Mouse (Mus musculus) testis, postnatal 14 days (tissue): ENCODE results near the gene Rsph9.

Source experiments
- DNase-seq: peaks from one replicate; pipeline ENCODE4 v3.0.0; 2021; ENCODE audit warnings: low spot score

Rsph9 gene

DNA sequence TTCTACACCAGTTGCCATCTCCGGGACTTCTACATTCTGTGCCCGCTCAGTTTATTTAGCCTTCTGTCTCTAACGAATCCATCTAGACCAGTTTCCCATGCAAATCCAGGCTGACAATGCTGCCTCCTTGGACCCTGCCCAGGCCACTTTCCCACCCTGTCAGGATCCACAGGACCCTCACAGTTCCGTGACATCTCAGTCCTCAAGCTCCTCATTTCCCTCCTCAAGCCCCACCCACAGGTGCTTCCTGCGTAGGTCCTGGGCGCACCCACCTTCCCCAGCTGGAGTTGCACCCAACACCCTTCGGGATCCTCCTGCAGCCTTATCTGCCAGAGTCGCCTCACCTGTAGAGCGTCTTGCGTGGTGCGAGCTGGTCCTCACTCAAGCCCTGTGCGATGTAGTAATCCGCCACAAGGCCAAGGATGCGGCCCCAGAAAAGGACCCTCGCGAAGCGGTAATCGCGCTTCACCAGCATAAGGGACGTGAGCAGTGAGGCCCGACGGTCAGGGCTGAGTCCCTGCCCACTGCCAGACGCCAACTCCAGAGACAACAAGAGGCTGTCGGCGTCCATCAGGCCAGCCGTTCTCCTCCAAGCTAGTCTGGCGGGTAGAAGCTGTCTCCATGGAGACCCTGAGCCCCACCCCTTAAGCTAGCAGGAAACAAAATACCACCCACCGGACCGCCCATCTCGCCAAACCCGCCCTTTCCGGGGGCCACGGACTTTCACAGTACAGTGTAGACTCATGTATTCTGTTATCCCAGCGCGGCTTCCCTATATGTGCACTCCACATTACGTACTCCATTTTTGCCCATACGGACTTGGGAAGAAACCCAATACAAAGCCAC, at the start of gene Rsph9:
Gene Rsph9, minus strand, starts transcription at position 639 of the 846 bp plus-strand sequence.
- peak; percentile 69 for DNase-seq

- DNase-seq, result no peak
Observed at GRCm38 (mm10) chr17:46188829-46189228, 44.8 kb upstream of the Rsph9 start.

DNA sequence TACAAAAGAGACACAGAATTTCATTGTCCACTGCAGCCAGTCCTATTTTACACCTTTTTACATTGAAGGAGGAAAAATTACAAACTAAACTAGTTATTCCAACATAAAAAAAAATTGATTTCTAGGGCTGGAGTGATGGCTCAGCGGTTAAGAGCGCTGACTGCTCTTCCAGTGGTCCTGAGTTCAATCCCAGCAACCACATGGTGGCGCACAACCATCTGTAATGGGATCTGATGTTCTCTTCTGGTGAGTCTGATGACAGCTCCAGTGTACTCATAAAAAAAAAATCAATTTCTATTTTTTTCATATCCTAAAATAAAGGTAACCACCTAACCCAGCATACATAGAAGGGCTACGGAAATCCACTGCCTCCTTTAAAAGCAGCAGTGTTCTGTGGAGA, 38.3 kb upstream of the Rsph9 start:
- DNase-seq, result no peak

DNA sequence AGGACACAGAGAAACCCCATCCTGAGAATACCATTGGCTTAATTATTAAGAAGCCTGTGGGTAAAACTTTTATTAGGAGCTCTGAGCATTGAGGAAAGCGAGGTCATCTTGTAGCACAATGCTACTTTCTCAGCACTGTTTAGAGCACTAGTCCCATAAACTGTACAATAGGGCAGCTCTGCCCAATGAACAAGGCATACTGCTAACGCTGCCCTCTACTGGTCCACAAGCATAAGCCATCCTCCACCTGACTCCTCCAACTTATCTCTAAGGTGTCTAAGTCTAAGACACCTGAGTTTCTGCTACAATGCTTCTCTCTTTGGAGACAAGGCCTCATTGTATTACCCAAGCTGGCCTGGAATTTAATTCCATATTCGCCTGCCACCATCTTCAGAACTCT, 26.5 kb upstream of the Rsph9 start:
- no peak for DNase-seq

GRCm38 (mm10) chr17:46168768-46169167, 24.8 kb upstream of the Rsph9 start:
- no peak for DNase-seq

DNA sequence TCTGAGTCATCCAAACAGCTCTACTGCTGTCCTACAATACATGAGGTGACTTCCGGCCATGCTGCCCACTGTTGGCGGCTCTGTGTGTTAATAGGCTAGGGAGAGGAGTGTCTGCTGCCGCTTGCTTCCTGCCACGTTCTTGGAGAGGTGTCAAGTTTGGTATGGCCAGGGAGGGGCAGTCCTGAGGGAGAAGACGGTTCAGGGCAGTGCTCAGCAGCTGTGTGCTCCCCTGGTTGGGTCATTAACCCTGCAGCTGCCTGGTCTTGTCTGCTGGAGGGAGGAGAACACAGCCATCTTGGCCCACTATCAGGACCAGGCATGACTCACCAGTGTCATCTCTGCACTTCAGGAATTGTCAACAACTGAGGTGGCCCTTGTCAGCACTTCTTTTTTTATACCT, 24.3 kb upstream of the Rsph9 start:
- DNase-seq, result no peak

GRCm38 (mm10) chr17:46167014-46167413, 23.0 kb upstream of the Rsph9 start:
- no peak for DNase-seq

- DNase-seq, result no peak
Observed at GRCm38 (mm10) chr17:46166270-46166669, 22.3 kb upstream of the Rsph9 start.

- DNase-seq, result no peak
Observed at GRCm38 (mm10) chr17:46165460-46165859, 21.4 kb upstream of the Rsph9 start.

DNA sequence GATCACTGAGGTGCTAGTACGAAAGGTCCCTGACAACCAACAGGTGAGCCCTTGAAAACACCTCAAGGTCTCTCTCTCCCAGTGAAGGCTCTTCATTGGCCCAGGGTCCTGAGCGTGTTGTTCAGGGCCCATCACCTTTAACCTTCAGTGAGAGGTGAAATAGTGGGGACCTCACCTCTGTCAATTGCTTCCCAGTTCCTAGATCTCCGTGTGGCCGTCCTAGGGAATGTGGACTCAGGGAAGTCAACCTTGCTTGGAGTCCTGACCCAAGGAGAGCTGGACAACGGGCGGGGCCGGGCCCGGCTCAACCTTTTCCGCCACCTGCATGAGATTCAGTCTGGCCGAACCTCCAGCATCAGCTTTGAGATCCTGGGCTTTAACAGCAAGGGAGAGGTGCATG, 20.8 kb upstream of the Rsph9 start:
- DNase-seq, result no peak

GRCm38 (mm10) chr17:46164301-46164700, 20.3 kb upstream of the Rsph9 start:
- no peak for DNase-seq

GRCm38 (mm10) chr17:46162951-46163421, 19.0 kb upstream of the Rsph9 start:
- no peak for DNase-seq

- DNase-seq, result no peak
Observed at GRCm38 (mm10) chr17:46162551-46162950, 18.5 kb upstream of the Rsph9 start.

- no peak for DNase-seq
Observed at GRCm38 (mm10) chr17:46161710-46162109, 17.7 kb upstream of the Rsph9 start.

DNA sequence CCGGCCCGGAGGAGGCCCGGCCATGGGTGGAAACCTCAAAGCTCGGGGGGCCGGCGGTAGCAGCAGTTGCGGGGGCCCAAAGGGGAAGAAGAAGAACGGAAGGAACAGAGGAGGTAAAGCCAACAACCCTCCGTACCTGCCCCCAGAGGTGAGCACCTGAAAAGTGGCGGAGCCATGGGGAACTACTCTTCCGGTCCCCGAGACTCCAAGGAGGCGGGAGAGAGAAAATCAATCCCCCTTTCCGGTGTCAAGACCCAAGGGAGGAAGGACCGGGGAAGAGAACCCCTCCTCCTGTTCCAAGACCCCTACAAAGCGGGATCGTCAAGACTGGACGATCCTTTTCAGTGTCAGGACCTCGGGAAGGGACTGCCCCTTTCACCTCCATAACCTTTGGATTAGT, 17.2 kb upstream of the Rsph9 start:
- no peak for DNase-seq

DNA sequence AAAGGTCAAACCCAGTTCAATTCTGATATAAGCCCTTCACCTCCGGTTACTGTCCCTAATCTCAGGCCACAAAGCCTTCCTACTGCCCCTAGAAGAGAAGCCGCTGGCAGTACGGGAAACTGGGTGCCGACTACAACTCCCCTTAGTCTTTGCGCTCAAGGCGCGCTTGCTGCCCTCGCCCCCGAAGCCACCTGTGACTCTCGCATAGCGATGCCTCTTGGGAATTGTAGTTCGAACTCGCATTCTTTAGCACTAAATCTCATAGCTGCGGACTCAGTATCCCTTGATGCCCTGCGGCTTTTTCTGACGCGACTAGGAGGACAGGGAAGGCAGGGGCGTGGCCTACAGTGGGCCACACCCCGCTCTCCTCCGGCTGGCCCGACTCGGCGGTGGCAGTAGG, 16.7 kb upstream of the Rsph9 start, which contains the start of gene Gtpbp2:
Gene Gtpbp2, plus strand, starts transcription at position 347 of the 400 bp plus-strand sequence.
- peak; percentile 98 for DNase-seq

DNA sequence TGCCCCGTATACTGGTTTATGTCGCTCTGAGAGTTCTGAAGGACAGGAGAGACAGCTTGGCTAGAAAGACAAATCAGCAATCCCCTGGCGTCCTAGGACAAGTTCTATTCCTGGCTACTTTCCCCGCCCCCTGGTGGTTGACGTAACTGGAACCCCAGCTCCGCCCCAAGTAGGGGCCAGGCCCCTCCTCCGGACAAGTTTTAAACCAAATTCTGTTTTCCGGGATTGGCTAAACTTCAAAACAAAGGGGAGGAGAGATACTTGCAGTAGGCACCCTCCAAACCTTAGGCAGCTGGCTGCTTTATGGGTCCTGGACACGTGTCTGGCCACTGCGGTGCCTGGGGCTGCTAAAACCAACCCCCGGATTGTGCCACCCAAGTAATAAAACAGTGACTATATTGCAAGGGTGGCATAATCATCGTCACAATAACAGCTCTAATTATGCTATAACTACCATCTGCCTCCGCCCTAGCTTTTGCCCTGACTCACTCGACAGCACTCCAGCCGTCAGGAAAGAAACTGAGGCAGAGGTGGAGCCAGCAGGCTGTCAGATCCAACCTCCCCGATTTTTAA, 16.2 kb upstream of the Rsph9 start:
- peak; percentile 84 for DNase-seq

GRCm38 (mm10) chr17:46159236-46159635, 15.2 kb upstream of the Rsph9 start:
- no peak for DNase-seq

GRCm38 (mm10) chr17:46157131-46157530, 13.1 kb upstream of the Rsph9 start:
- no peak for DNase-seq

DNA sequence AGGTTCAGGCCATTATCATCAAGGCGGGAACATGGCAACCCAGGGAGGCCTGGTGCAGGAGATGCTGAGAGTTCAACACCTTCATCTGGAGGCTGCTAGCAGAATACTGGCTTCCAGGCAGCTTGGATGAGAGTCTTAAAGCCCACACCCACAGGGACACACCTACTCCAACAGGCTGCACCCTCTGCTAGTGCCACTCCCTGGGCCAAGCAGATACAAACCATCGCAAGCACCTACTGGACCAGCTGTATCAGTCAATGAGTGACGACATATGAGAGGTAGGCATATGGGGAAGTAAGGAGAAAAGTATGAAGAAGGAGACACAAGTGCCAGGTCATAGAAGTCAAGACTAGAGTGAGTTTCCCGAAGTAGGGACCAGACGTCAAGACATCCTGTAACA, 12.7 kb upstream of the Rsph9 start:
- DNase-seq, result no peak

DNA sequence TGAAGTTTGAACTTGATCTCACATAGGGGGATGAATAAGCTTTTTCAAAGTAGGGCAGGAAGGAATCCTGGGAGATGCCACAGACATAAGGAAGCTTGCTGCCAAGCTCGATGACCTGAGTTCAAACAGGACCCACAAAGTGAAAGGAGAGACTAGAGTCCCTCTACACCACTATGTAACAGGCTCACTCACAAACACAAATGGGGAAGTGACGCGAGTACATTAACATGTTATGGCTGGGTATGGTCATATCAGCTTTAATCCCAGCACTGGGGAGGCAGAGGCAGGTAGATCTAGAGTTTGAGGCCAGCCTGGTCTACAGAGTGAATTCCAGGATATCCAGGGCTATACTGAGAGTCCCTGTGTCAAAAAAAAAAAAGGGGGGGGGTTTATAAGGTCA, 10.3 kb upstream of the Rsph9 start:
- no peak for DNase-seq

DNA sequence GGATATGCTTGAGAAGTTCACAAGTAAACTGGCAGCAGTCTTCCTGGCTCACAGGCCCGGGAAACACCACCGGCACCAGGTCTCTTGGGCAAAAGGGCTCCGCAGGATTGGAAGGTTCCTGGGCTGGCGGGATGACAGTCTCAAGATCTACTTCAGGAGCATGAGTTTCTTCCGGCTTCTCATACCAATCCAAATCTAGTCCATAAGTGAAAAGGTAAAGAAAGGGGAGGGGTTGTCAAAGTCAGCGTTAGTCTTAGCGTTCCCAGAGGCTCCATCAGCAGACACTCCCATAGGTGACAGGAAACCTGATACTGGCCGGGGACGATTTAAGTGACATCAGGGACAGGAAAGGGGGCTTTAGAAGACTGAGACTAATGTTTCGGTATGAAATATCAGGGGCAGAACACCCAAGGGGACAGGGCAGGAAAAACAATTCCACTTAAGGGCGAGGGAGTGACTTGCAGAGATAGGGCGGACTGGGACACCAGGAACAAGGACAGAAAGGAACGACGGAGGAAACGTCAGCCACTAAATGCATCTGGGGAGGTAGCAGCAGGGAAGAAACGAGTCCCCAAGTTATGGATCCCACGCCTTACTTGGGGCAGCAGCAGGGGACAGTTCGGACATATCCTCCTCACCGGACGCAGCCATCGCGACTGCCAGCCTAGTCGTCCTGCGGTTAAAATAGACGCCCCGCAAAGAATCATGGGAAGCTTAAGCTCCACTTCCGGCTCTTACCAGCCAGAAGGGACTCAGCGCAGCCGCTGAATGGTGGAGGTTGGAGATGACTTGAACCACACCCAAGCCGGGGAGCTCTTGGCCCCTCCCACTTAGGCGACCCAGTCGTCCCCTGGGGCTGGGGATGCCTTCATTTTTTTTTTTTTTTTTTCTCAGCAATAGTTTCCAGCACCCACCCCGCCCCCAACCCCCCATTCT, 9.1 kb upstream of the Rsph9 start, which contains the start of gene Mad2l1bp:
Gene Mad2l1bp, minus strand, starts transcription at position 707 of the 936 bp plus-strand sequence.
- DNase-seq, result peak; percentile 84
